Mouse (Mus musculus) liver, embryonic 12.5 days (tissue): Measurements from ENCODE around the gene Pigb. TPM values are rescaled to one million over a fixed set of nuclear protein-coding genes. Genes with fewer than 3 reads are reported as not detected.

Experiments
- ATAC-seq: fragments of 200-750 bp; cut with Nextera tagmentation; 2 replicates; pipeline ENCODE4 v1.8.0; 2017; ENCODE audit warnings: moderate number of reproducible peaks, mild to moderate bottlenecking, moderate library complexity
- H3K27ac ChIP-seq: fragments of 300-500 bp; sonication (generic); 2 replicates; pipeline ENCODE4 v1.5.1; 2016; ENCODE audit warnings: mild to moderate bottlenecking
- H3K27me3 ChIP-seq: fragments of 300-500 bp; sonication (generic); replicated peaks from 2 replicates; pipeline ENCODE4 v1.6.1; 2016; ENCODE audit warnings: mild to moderate bottlenecking, moderate library complexity
- H3K36me3 ChIP-seq: fragments of 300-500 bp; sonication (generic); 2 replicates; pipeline ENCODE4 v1.6.1; 2016; ENCODE audit warnings: mild to moderate bottlenecking, moderate library complexity
- H3K4me1 ChIP-seq: fragments of 300-500 bp; sonication (generic); 2 replicates; pipeline ENCODE4 v1.6.1; 2016
- H3K4me2 ChIP-seq: fragments of 300-500 bp; sonication (generic); 2 replicates; pipeline ENCODE4 v1.6.1; 2016; ENCODE audit warnings: mild to moderate bottlenecking, moderate library complexity
- H3K4me3 ChIP-seq: fragments of 300-500 bp; sonication (generic); 2 replicates; pipeline ENCODE4 v1.5.1; 2016; ENCODE audit warnings: mild to moderate bottlenecking, moderate library complexity
- H3K9ac ChIP-seq: fragments of 300-500 bp; sonication (generic); 2 replicates; pipeline ENCODE4 v1.6.1; 2016; ENCODE audit warnings: mild to moderate bottlenecking, moderate library complexity
- H3K9me3 ChIP-seq: fragments of 300-500 bp; sonication (generic); replicated peaks from 2 replicates; pipeline ENCODE4 v1.6.1; 2016; ENCODE audit warnings: mild to moderate bottlenecking, moderate library complexity
- WGBS: fragments of 180-500 bp; shearing (Covaris S2); methylation state at CpG from one replicate; pipeline ENCODE4 v1.1.7; 2016; ENCODE audit not compliant: insufficient replicate concordance; 5-methylcytosine and 5-hydroxymethylcytosine counted together
- polyA plus RNA-seq: library from polyadenylated mRNA; unstranded; fragments of >200 nt; fragmentation: Nextera tagmentation; extraction: Ambion mirVana; gene quantifications from 2 replicates; pipeline ENCODE4 v1.2.1, GENCODE M21; 2016

Gene Pigb
- polyA plus RNA-seq, 1 experiment from 2014 or later: 8.0 TPM

- Histone ChIP-seq H3K4me2 (no peak overlapping the region), H3K4me1 (no peaks in the 10 kb centered on the region), H3K36me3 (peaks cover 20% of the 10 kb centered on the region), H3K27ac (no peak overlapping the region), H3K9me3 (no peaks in the 10 kb centered on the region), H3K9ac (no peak overlapping the region), H3K27me3 (no peaks in the 10 kb centered on the region), H3K4me3 (no peak overlapping the region)
- 79% methylated on average over 3 of the region's 3 CpGs for WGBS
- ATAC-seq: no peak
Observed at GRCm38 (mm10) chr9:73006175-73006574, 34.0 kb downstream of the Pigb start.

- H3K9ac ChIP-seq: no peak overlapping the region
- H3K36me3 ChIP-seq: peaks cover 11% of the 10 kb centered on the region
- H3K9me3 ChIP-seq: no peaks in the 10 kb centered on the region
- H3K4me2 ChIP-seq: no peak overlapping the region
- no peak for ATAC-seq
- 71% methylated on average over 6 of the region's 6 CpGs for WGBS
- no peaks in the 10 kb centered on the region for H3K27me3 ChIP-seq
- H3K4me3 ChIP-seq: no peak overlapping the region
- no peak overlapping the region for H3K27ac ChIP-seq
- no peaks in the 10 kb centered on the region for H3K4me1 ChIP-seq
Observed at GRCm38 (mm10) chr9:73005106-73005505, 35.1 kb downstream of the Pigb start.

- peaks cover 8% of the 10 kb centered on the region for H3K36me3 ChIP-seq
- no peak overlapping the region for H3K4me3 ChIP-seq
- H3K4me1 ChIP-seq: no peaks in the 10 kb centered on the region
- no peaks in the 10 kb centered on the region for H3K27me3 ChIP-seq
- H3K27ac ChIP-seq: no peak overlapping the region
- ATAC-seq: no peak
- H3K9ac ChIP-seq: no peak overlapping the region
- H3K9me3 ChIP-seq: no peaks in the 10 kb centered on the region
- no peak overlapping the region for H3K4me2 ChIP-seq
- WGBS: 88% methylated on average over 8 of the region's 8 CpGs
Observed at GRCm38 (mm10) chr9:73004076-73004475, 36.1 kb downstream of the Pigb start.

- peaks cover 8% of the 10 kb centered on the region for H3K36me3 ChIP-seq
- H3K9me3 ChIP-seq: no peaks in the 10 kb centered on the region
- H3K4me3 ChIP-seq: no peak overlapping the region
- no peak overlapping the region for H3K27ac ChIP-seq
- H3K27me3 ChIP-seq: no peaks in the 10 kb centered on the region
- H3K9ac ChIP-seq: no peak overlapping the region
- no peak for ATAC-seq
- 60% methylated on average over 3 of the region's 3 CpGs for WGBS
- H3K4me2 ChIP-seq: no peak overlapping the region
- no peaks in the 10 kb centered on the region for H3K4me1 ChIP-seq
Observed at GRCm38 (mm10) chr9:73002177-73002576, 38.0 kb downstream of the Pigb start.

DNA sequence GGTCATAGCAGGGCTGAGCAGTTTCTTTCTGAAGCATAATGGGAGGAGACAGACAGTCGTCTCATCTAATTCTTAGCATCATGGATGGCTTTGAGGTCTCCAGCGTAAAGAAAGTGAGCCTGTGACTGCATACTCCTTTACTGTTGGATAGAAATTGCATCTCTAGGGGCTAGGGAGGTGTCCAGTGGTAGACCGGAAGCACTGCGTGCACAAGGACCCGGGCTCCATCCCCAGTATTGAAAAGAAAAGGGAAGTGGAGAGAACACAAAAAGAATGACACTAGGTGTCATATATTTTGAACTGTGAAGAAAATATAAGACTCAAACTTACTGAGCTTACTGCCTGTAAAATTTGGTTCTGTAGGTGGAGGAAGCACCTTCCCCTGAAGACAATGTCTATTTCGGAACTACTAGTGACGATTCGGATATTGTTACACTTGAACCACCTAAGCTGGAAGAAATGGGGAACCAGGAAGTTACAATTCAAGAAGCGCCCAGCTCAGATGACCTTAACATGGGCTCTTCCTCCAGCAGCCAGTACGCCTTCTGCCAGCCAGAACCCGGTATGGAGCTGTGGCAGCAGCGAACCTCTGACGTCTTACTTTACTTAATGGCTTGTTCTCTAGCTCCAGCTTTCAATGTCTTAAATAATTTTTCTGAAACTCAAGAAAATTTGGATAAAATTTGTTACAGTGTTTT lies 38.7 kb downstream of the Pigb start:
- H3K4me1 ChIP-seq: no peaks in the 10 kb centered on the region
- no peak for ATAC-seq
- WGBS: 65% methylated on average over 13 of the region's 13 CpGs

GRCm38 (mm10) chr9:73000487-73000886 lies 39.7 kb downstream of the Pigb start:
- Histone ChIP-seq H3K36me3 (no peaks in the 10 kb centered on the region), H3K27ac (no peak overlapping the region), H3K4me3 (no peak overlapping the region), H3K9me3 (no peaks in the 10 kb centered on the region), H3K4me1 (no peaks in the 10 kb centered on the region), H3K27me3 (no peaks in the 10 kb centered on the region), H3K4me2 (no peak overlapping the region), H3K9ac (no peak overlapping the region)
- ATAC-seq: no peak
- 66% methylated on average over 2 of the region's 2 CpGs for WGBS

More for the DNA sequence above, 38.7 kb downstream of the Pigb start:
- no peaks in the 10 kb centered on the region for H3K27me3 ChIP-seq
- H3K9ac ChIP-seq: no peak overlapping the region
- peaks cover 8% of the 10 kb centered on the region for H3K36me3 ChIP-seq
- H3K27ac ChIP-seq: no peak overlapping the region
- H3K4me3 ChIP-seq: no peak overlapping the region
- H3K4me2 ChIP-seq: no peak overlapping the region
- H3K9me3 ChIP-seq: no peaks in the 10 kb centered on the region

DNA sequence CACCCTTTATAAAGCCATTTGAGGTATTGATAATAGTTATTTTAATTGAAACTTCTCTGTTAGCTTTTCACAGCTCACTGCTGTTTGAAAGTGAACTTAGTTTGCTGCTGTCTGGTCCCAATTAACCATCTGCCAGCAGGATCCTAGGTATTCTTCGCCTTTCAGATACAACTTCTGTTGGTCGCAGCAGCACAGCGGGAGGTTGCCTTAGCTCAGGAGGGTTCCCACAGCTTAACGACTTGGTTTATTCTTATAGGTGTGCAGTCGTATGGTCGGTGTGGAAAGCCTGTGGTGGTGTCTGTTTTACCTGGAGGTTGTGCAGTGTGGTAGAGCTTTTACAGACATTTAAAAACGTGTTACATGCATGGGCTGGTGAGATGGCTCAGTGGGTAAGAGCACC lies 43.4 kb downstream of the Pigb start:
- no peaks in the 10 kb centered on the region for H3K27me3 ChIP-seq
- 67% methylated on average over 7 of the region's 7 CpGs for WGBS
- no peaks in the 10 kb centered on the region for H3K9me3 ChIP-seq
- H3K4me2 ChIP-seq: no peak overlapping the region
- ATAC-seq: no peak
- H3K36me3 ChIP-seq: no peaks in the 10 kb centered on the region
- no peak overlapping the region for H3K4me3 ChIP-seq
- no peaks in the 10 kb centered on the region for H3K4me1 ChIP-seq
- H3K27ac ChIP-seq: no peak overlapping the region
- H3K9ac ChIP-seq: no peak overlapping the region

DNA sequence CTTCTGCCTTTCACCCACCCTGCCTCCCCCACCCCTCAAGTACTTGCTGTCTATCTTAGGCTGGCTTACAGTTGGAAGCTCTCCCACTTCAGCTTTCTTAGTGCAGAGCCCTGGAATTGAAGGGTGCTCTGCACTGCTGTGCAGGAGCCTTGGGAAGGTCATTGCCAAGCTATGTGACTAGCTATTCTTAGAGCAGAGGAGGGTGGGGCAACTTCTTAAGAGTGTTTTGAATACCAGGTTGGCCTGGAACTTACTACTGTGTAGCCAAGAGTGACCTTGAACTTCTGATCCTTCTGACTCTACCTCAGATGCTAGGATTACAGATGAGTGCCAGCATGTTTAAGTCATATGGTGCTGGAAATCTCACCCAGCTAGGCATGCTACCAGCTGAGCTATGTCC lies 44.0 kb downstream of the Pigb start:
- H3K27me3 ChIP-seq: no peaks in the 10 kb centered on the region
- no peaks in the 10 kb centered on the region for H3K36me3 ChIP-seq
- H3K4me2 ChIP-seq: no peak overlapping the region
- no peak for ATAC-seq
- H3K4me3 ChIP-seq: no peak overlapping the region
- H3K9ac ChIP-seq: no peak overlapping the region
- no peaks in the 10 kb centered on the region for H3K9me3 ChIP-seq
- H3K4me1 ChIP-seq: no peaks in the 10 kb centered on the region
- H3K27ac ChIP-seq: no peak overlapping the region

DNA sequence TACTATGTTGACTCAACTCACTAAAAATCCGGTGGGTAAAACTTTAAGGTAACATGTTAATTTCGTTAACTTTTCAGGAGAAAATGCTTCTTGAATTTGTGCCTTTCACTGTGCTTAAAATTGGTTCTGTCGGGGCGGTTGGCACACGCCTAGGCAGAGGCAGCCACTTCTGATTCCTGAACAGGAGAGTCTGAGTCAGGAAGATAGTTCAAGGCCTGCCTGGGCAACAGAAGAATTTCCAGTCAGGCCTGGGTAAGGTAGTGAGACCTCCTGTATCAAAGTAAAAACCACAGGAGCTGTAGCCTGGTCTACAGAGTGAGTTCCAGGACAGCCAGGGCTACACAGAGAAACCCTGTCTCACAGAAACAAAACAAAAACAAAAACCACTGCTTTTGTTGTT lies 47.6 kb downstream of the Pigb start:
- 73% methylated on average over 5 of the region's 5 CpGs for WGBS
- H3K4me1 ChIP-seq: no peaks in the 10 kb centered on the region

GRCm38 (mm10) chr9:72991420-72991819 lies 48.8 kb downstream of the Pigb start:
- WGBS: 87% methylated on average over 2 of the region's 2 CpGs
- H3K36me3 ChIP-seq: no peaks in the 10 kb centered on the region
- H3K9ac ChIP-seq: no peak overlapping the region
- no peaks in the 10 kb centered on the region for H3K9me3 ChIP-seq
- peaks cover 3% of the 10 kb centered on the region for H3K4me1 ChIP-seq
- no peak overlapping the region for H3K4me3 ChIP-seq
- no peak overlapping the region for H3K4me2 ChIP-seq
- no peak overlapping the region for H3K27ac ChIP-seq
- ATAC-seq: no peak
- no peaks in the 10 kb centered on the region for H3K27me3 ChIP-seq

More for the DNA sequence above, 47.6 kb downstream of the Pigb start:
- H3K36me3 ChIP-seq: no peaks in the 10 kb centered on the region
- no peak overlapping the region for H3K4me3 ChIP-seq
- H3K9me3 ChIP-seq: no peaks in the 10 kb centered on the region
- no peak overlapping the region for H3K4me2 ChIP-seq
- no peak overlapping the region for H3K9ac ChIP-seq
- no peak for ATAC-seq
- no peaks in the 10 kb centered on the region for H3K27me3 ChIP-seq
- no peak overlapping the region for H3K27ac ChIP-seq

DNA sequence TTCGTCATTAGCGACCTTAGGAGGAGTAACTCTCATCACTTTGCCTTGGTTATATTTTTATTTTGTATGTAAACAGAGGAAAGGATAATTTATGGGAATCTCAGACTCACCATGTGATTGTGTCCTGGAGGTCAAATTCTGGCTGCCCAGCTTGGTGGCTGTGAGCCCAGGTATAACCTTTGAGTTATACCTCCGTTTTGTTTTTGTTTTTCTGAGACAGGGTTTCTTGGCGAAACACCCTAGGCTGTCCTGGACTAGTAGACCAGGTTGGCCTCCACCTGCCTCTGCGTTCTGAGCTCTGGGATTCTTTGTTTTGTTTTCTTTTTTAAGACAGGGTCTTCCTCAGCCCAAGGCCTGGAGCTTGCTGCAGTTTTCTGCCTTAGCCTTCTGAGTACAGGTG lies 51.5 kb downstream of the Pigb start:
- Histone ChIP-seq H3K36me3 (no peaks in the 10 kb centered on the region), H3K9me3 (no peaks in the 10 kb centered on the region), H3K9ac (no peak overlapping the region), H3K27ac (no peak overlapping the region), H3K4me2 (no peak overlapping the region), H3K27me3 (no peaks in the 10 kb centered on the region), H3K4me3 (no peak overlapping the region), H3K4me1 (peaks cover 19% of the 10 kb centered on the region)
- 81% methylated on average over 5 of the region's 5 CpGs for WGBS
- no peak for ATAC-seq

- Histone ChIP-seq H3K27me3 (no peaks in the 10 kb centered on the region), H3K9me3 (no peaks in the 10 kb centered on the region), H3K4me3 (no peak overlapping the region), H3K4me2 (no peak overlapping the region), H3K36me3 (no peaks in the 10 kb centered on the region), H3K9ac (no peak overlapping the region), H3K4me1 (peaks cover 19% of the 10 kb centered on the region), H3K27ac (no peak overlapping the region)
- 38% methylated on average over 3 of the region's 3 CpGs for WGBS
- ATAC-seq: no peak
Observed at GRCm38 (mm10) chr9:72987703-72988102, 52.5 kb downstream of the Pigb start.
